Mouse (Mus musculus) forebrain, embryonic 14.5 days (tissue): ENCODE measurements around the gene Serpinb11. TPM values are rescaled to one million over a fixed set of nuclear protein-coding genes. Genes with fewer than 3 reads are reported as not detected.

Experiments used
- ATAC-seq: fragments of 200-750 bp; cut with Nextera tagmentation; 2 replicates; pipeline ENCODE4 v1.8.0; 2017; ENCODE audit warnings: mild to moderate bottlenecking, moderate library complexity
- DNase-seq: peaks from one replicate; pipeline ENCODE4 v3.0.0-alpha.2; 2015; ENCODE audit warnings: low spot score
- H3K27ac ChIP-seq: fragments of 300-500 bp; sonication (generic); 2 replicates; pipeline ENCODE4 v1.5.1; 2014; ENCODE audit warnings: low read depth, mild to moderate bottlenecking, control low read depth, low read length, moderate library complexity
- H3K27me3 ChIP-seq: fragments of 300-500 bp; sonication (generic); replicated peaks from 2 replicates; pipeline ENCODE4 v1.6.1; 2014; ENCODE audit warnings: low read length, control low read depth, mixed read lengths; ENCODE audit not compliant: control insufficient read depth, insufficient read depth
- H3K36me3 ChIP-seq: fragments of 300-500 bp; sonication (generic); 2 replicates; pipeline ENCODE4 v1.6.1; 2014; ENCODE audit warnings: low read length, control low read depth; ENCODE audit not compliant: control insufficient read depth, insufficient read depth
- H3K4me1 ChIP-seq: fragments of 300-500 bp; sonication (generic); 2 replicates; pipeline ENCODE4 v1.6.1; 2014; ENCODE audit warnings: antibody characterized with exemption, low read length, control low read depth; ENCODE audit not compliant: control insufficient read depth, insufficient read depth
- H3K4me2 ChIP-seq: fragments of 300-500 bp; sonication (generic); 2 replicates; pipeline ENCODE4 v1.6.1; 2014; ENCODE audit warnings: mild to moderate bottlenecking, control low read depth, low read length
- H3K4me3 ChIP-seq: fragments of 300-500 bp; sonication (generic); 2 replicates; pipeline ENCODE4 v1.5.1; 2014; ENCODE audit warnings: low read depth, low read length, control low read depth
- H3K9ac ChIP-seq: fragments of 300-500 bp; sonication (generic); 2 replicates; pipeline ENCODE4 v1.6.1; 2014; ENCODE audit warnings: mild to moderate bottlenecking, low read length, control low read depth, moderate library complexity
- H3K9me3 ChIP-seq: fragments of 300-500 bp; sonication (generic); replicated peaks from 2 replicates; pipeline ENCODE4 v1.6.1; 2016; ENCODE audit warnings: low read length, control low read depth, mixed read lengths; ENCODE audit not compliant: control insufficient read depth
- WGBS: fragments of 180-500 bp; shearing (Covaris S2); extraction: QIAGEN DNeasy Blood & Tissue Kit; methylation state at CpG from one replicate; pipeline ENCODE4 v1.1.7; 2014; 5-methylcytosine and 5-hydroxymethylcytosine counted together
- polyA plus RNA-seq: library from polyadenylated mRNA; unstranded; fragments of >200 nt; fragmentation: Nextera tagmentation; extraction: Ambion mirVana; gene quantifications from 2 replicates; pipeline ENCODE4 v1.2.1, GENCODE M21; 2014

The Serpinb11 gene
- polyA plus RNA-seq, 1 experiment from 2014 or later, result not detected

DNA sequence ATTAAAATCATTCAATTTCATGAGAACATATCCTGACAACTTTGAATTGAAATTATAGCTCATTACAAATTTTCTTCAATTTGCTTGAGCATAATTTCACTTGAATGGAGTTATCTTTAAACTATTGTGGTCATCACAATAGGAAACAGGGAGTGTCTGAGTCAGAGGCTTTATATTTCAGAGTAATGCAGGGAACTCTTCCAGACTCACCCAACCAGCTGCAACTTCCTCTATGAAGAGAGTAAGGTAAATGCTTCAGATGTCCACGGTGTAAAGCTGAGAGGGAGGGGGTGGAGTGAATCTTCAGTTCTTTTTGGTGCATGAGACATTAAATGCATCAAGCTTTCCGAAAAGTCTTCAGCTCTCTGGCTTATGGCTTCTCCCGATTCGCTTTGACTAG lies 61.5 kb downstream of the Serpinb11 start:
- Histone ChIP-seq H3K4me2 (no peak overlapping the region), H3K4me1 (no peaks in the 10 kb centered on the region), H3K27me3 (no peaks in the 10 kb centered on the region), H3K9ac (no peak overlapping the region), H3K9me3 (no peaks in the 10 kb centered on the region), H3K36me3 (no peaks in the 10 kb centered on the region), H3K4me3 (no peak overlapping the region), H3K27ac (no peak overlapping the region)
- ATAC-seq (no peak), DNase-seq (no peak)
- WGBS, result 81% methylated on average over 4 of the region's 4 CpGs

Other genes starting within 250 kb of the Serpinb11 start
- gene Serpinb3b, start 82.8 kb upstream of the Serpinb11 start, polyA plus RNA-seq, result not detected in 2 replicates
- not detected in 2 replicates for gene Serpinb3c, start 82.8 kb upstream of the Serpinb11 start, polyA plus RNA-seq
- not detected in 2 replicates for gene Serpinb7, start 38.5 kb downstream of the Serpinb11 start, polyA plus RNA-seq
- 0.19 and 0.28 TPM in 2 replicates for gene Serpinb2, start 150.2 kb downstream of the Serpinb11 start, polyA plus RNA-seq
- gene Serpinb8, start 228.8 kb downstream of the Serpinb11 start, polyA plus RNA-seq, result 0.09 and 0.33 TPM in 2 replicates